Mouse (Mus musculus) cerebellum, adult 2 months (tissue): Measurements from ENCODE around the gene 4930583I09Rik.

Experiments used
- CTCF ChIP-seq: fragments of 200-500 bp; IDR thresholded peaks from 2 replicates; pipeline ENCODE4 v1.5.1; 2011; ENCODE audit warnings: low read depth, mild to moderate bottlenecking, control low read depth, low read length, moderate library complexity, borderline replicate concordance; ENCODE audit not compliant: insufficient read depth
- POLR2A ChIP-seq: fragments of 200-500 bp; IDR thresholded peaks from 2 replicates; pipeline ENCODE4 v1.6.1; 2011; ENCODE audit warnings: low read length, control low read depth, borderline replicate concordance; ENCODE audit not compliant: insufficient read depth

GRCm38 (mm10) chr17:64836352-64836751, 481 bp upstream of the 4930583I09Rik start:
- TF ChIP-seq POLR2A (no peak), CTCF (no peak)
